Mouse (Mus musculus): ENCODE measurements at regions not wholly inside any gene's neighbourhood (a gene's known extent, or its start where the extent isn't known, plus 50 kb on each side); places are given as distances from the start of the nearest gene placed in this dataset.

- TF ChIP-seq CTCF (IDR thresholded peaks at IDR 0.05; ENCODE audit: borderline replicate concordance, insufficient read depth, low read length) (no peak), POLR2A (IDR thresholded peaks at IDR 0.05; ENCODE audit: low read depth, low read length) (no peak)
Observed at GRCm38 (mm10) chr8:7894338-7894737, 766.7 kb downstream of the Efnb2 start.

Data from embryonic fibroblast, embryonic 13.5 days (primary cell).